Mouse (Mus musculus): ENCODE measurements at regions not wholly inside any gene's neighbourhood (a gene's known extent, or its start where the extent isn't known, plus 50 kb on each side); places are given as distances from the start of the nearest gene placed in this dataset.

- in situ Hi-C loops (cut with MboI; ENCODE audit: low pct_ligation_motif_present, low pct_unique_long_range_greater_than_20kb, low sequenced_read_pairs) = no loop called here
- no peaks in the 10 kb centered on the region for H3K79me2 ChIP-seq (replicated peaks; ENCODE audit: control insufficient read depth, extremely low read depth, insufficient read depth, poor library complexity, severe bottlenecking)
- dilution Hi-C loops (cut with MboI; ENCODE audit: extremely low pct_ligation_motif_present, extremely low pct_unique_long_range_greater_than_20kb, low sequenced_read_pairs) = no loop called here
Measured at GRCm38 (mm10) chr4:142292760-142293159, 53.6 kb upstream of the Kazn start.

GRCm38 (mm10) chr4:142292334-142292733 lies 53.1 kb upstream of the Kazn start:
- dilution Hi-C loops (cut with MboI; ENCODE audit: extremely low pct_ligation_motif_present, extremely low pct_unique_long_range_greater_than_20kb, low sequenced_read_pairs) = no loop called here
- Histone ChIP-seq H3K79me2 (replicated peaks; ENCODE audit: control insufficient read depth, extremely low read depth, insufficient read depth, poor library complexity, severe bottlenecking) (no peaks in the 10 kb centered on the region), H3K27me3 (replicated peaks) (peaks cover 8% of the 10 kb centered on the region), H3K4me2 (ENCODE audit: insufficient read depth, low read depth, poor library complexity, severe bottlenecking) (no peak overlapping the region), H3K9me3 (replicated peaks; ENCODE audit: low read length) (peaks cover 14% of the 10 kb centered on the region), H3K27ac (ENCODE audit: insufficient read depth, low read depth) (no peak overlapping the region), H3K4me1 (ENCODE audit: control insufficient read depth in 1 of 2, insufficient read depth in 2 of 2) (0 out of 4 replicates have a peak, but pooled peaks cover 0 to 2% of the 10 kb centered on the region in 2 experiments), H3K4me3 (replicated peaks in 1 of 3; ENCODE audit: low read depth in 2 of 3, low read length in 2 of 3, poor library complexity in 1 of 3) (no peak overlapping the region), H3K36me3 (replicated peaks in 1 of 2; ENCODE audit: control insufficient read depth in 1 of 2, insufficient read depth in 1 of 2, low read length in 1 of 2) (no peaks in the 10 kb centered on the region), H3K9ac (ENCODE audit: insufficient read depth, low read depth) (no peak overlapping the region)
- in situ Hi-C loops (cut with MboI; ENCODE audit: low pct_ligation_motif_present, low pct_unique_long_range_greater_than_20kb, low sequenced_read_pairs) = no loop called here
- no peak for DNase-seq (ENCODE audit: extremely low read depth)
- TF ChIP-seq POLR2AphosphoS2 (IDR thresholded peaks at IDR 0.05; ENCODE audit: low read depth, low read length) (no peak), MEF2A (IDR thresholded peaks at IDR 0.05; ENCODE audit: borderline replicate concordance, low read depth, low read length) (no peak), RAD21 (IDR thresholded peaks at IDR 0.05; ENCODE audit: low read depth, low read length) (no peak), MYC (IDR thresholded peaks at IDR 0.05; ENCODE audit: low read depth, low read length) (no peak), NELFE (IDR thresholded peaks at IDR 0.05; ENCODE audit: low read depth, low read length) (no peak), UBTF (IDR thresholded peaks at IDR 0.05; ENCODE audit: low read depth, low read length) (no peak), ZC3H11A (IDR thresholded peaks at IDR 0.05; ENCODE audit: low read depth, low read length) (no peak), SIN3A (IDR thresholded peaks at IDR 0.05; ENCODE audit: low read length) (no peak), NRF1 (IDR thresholded peaks at IDR 0.05; ENCODE audit: low read depth, low read length) (no peak), IRF4 (IDR thresholded peaks at IDR 0.05; ENCODE audit: low read depth, low read length) (no peak), USF2 (conservative IDR thresholded peaks at IDR 0.05; ENCODE audit: low read depth, low read length) (no peak), RCOR1 (conservative IDR thresholded peaks at IDR 0.05; ENCODE audit: low read depth, low read length) (no peak), CTCF (conservative IDR thresholded peaks at IDR 0.05 in 1 of 2, IDR thresholded peaks at IDR 0.05 in 1 of 2; ENCODE audit: low read depth in 2 of 2, low read length in 2 of 2) (no peak), CHD1 (IDR thresholded peaks at IDR 0.05; ENCODE audit: low read depth, low read length) (no peak), ZKSCAN1 (IDR thresholded peaks at IDR 0.05; ENCODE audit: borderline replicate concordance, low read depth, low read length) (no peak)

More at GRCm38 (mm10) chr4:142292760-142293159, 53.6 kb upstream of the Kazn start:
- Histone ChIP-seq H3K4me3 (replicated peaks in 1 of 3; ENCODE audit: low read depth in 2 of 3, low read length in 2 of 3, poor library complexity in 1 of 3) (no peak overlapping the region), H3K4me2 (ENCODE audit: insufficient read depth, low read depth, poor library complexity, severe bottlenecking) (no peak overlapping the region), H3K9ac (ENCODE audit: insufficient read depth, low read depth) (no peak overlapping the region), H3K9me3 (replicated peaks; ENCODE audit: low read length) (peaks cover 14% of the 10 kb centered on the region), H3K4me1 (ENCODE audit: control insufficient read depth in 1 of 2, insufficient read depth in 2 of 2) (no peaks in the 10 kb centered on the region), H3K27me3 (replicated peaks) (peaks cover 8% of the 10 kb centered on the region), H3K27ac (ENCODE audit: insufficient read depth, low read depth) (no peak overlapping the region), H3K36me3 (replicated peaks in 1 of 2; ENCODE audit: control insufficient read depth in 1 of 2, insufficient read depth in 1 of 2, low read length in 1 of 2) (no peaks in the 10 kb centered on the region)
- no peak for DNase-seq (ENCODE audit: extremely low read depth)
- TF ChIP-seq KAT2A (IDR thresholded peaks at IDR 0.05; ENCODE audit: insufficient replicate concordance, low read length) (no peak), EP300 (IDR thresholded peaks at IDR 0.05; ENCODE audit: low read length) (no peak), GABPA (IDR thresholded peaks at IDR 0.05; ENCODE audit: insufficient replicate concordance, low read depth, low read length) (no peak), CHD2 (IDR thresholded peaks at IDR 0.05; ENCODE audit: low read length) (no peak), PAX5 (IDR thresholded peaks at IDR 0.05; ENCODE audit: low read length) (no peak), MYC (IDR thresholded peaks at IDR 0.05; ENCODE audit: low read depth, low read length) (no peak), MXI1 (IDR thresholded peaks at IDR 0.05; ENCODE audit: low read depth, low read length) (no peak), SMC3 (IDR thresholded peaks at IDR 0.05; ENCODE audit: low read depth, low read length) (no peak), UBTF (IDR thresholded peaks at IDR 0.05; ENCODE audit: low read depth, low read length) (no peak)

Measured in CH12.LX (cell line).